Mouse (Mus musculus) stomach, postnatal 0 days (tissue): Measurements from ENCODE around the gene Twist2. TPM values are rescaled to one million over a fixed set of nuclear protein-coding genes. Genes with fewer than 3 reads are reported as not detected.
A peak's percentile ranks its signal among the peaks of the same experiment; 100 is the strongest.

Experiments used
- ATAC-seq: fragments of 200-750 bp; cut with Nextera tagmentation; 2 replicates; pipeline ENCODE4 v1.8.0; 2017; ENCODE audit not compliant: low FRiP score, low TSS enrichment
- DNase-seq: peaks from one replicate; pipeline ENCODE4 v3.0.0-alpha.2; 2016; ENCODE audit warnings: low spot score
- H3K27ac ChIP-seq: fragments of 300-500 bp; sonication (generic); replicated peaks from 2 replicates; pipeline ENCODE4 v1.5.1; 2014; ENCODE audit warnings: mild to moderate bottlenecking, control low read depth
- H3K27me3 ChIP-seq: fragments of 300-500 bp; sonication (generic); 2 replicates; pipeline ENCODE4 v1.6.1; 2014; ENCODE audit warnings: low read length; ENCODE audit not compliant: control insufficient read depth, insufficient read depth
- H3K36me3 ChIP-seq: fragments of 300-500 bp; sonication (generic); 2 replicates; pipeline ENCODE4 v1.6.1; 2014; ENCODE audit warnings: low read length, mixed read lengths; ENCODE audit not compliant: control insufficient read depth, insufficient read depth
- H3K4me1 ChIP-seq: fragments of 300-500 bp; sonication (generic); replicated peaks from 2 replicates; pipeline ENCODE4 v1.6.1; 2014; ENCODE audit warnings: antibody characterized with exemption; ENCODE audit not compliant: control insufficient read depth, insufficient read depth
- H3K4me2 ChIP-seq: fragments of 300-500 bp; sonication (generic); replicated peaks from 2 replicates; pipeline ENCODE4 v1.6.1; 2014; ENCODE audit warnings: low read depth, mild to moderate bottlenecking, control low read depth, moderate library complexity
- H3K4me3 ChIP-seq: fragments of 300-500 bp; sonication (generic); 2 replicates; pipeline ENCODE4 v1.5.1; 2014; ENCODE audit warnings: low read depth, low read length, control low read depth
- H3K9ac ChIP-seq: fragments of 300-500 bp; sonication (generic); 2 replicates; pipeline ENCODE4 v1.6.1; 2014; ENCODE audit warnings: mild to moderate bottlenecking, low read length, control low read depth, mixed read lengths
- H3K9me3 ChIP-seq: fragments of 300-500 bp; sonication (generic); 2 replicates; pipeline ENCODE4 v1.6.1; 2016; ENCODE audit warnings: low read length; ENCODE audit not compliant: control insufficient read depth
- CTCF ChIP-seq: IDR thresholded peaks from 2 replicates; pipeline ENCODE4 v1.5.1; 2016; ENCODE audit warnings: antibody characterized with exemption, low read depth, mild to moderate bottlenecking, moderate library complexity
- EP300 ChIP-seq: optimal IDR thresholded peaks from 2 replicates; pipeline ENCODE3; 2016; ENCODE audit warnings: antibody characterized with exemption
- WGBS: fragments of 180-500 bp; shearing (Covaris S2); extraction: QIAGEN DNeasy Blood & Tissue Kit; methylation state at CpG from one replicate; pipeline ENCODE4 v1.1.7; 2014; 5-methylcytosine and 5-hydroxymethylcytosine counted together
- polyA plus RNA-seq: library from polyadenylated mRNA; unstranded; fragments of >200 nt; fragmentation: Nextera tagmentation; extraction: Ambion mirVana; gene quantifications from 2 replicates; pipeline ENCODE4 v1.2.1, GENCODE M21; 2015

Twist2 gene
- polyA plus RNA-seq, 1 experiment from 2014 or later, result 3.7 TPM

DNA sequence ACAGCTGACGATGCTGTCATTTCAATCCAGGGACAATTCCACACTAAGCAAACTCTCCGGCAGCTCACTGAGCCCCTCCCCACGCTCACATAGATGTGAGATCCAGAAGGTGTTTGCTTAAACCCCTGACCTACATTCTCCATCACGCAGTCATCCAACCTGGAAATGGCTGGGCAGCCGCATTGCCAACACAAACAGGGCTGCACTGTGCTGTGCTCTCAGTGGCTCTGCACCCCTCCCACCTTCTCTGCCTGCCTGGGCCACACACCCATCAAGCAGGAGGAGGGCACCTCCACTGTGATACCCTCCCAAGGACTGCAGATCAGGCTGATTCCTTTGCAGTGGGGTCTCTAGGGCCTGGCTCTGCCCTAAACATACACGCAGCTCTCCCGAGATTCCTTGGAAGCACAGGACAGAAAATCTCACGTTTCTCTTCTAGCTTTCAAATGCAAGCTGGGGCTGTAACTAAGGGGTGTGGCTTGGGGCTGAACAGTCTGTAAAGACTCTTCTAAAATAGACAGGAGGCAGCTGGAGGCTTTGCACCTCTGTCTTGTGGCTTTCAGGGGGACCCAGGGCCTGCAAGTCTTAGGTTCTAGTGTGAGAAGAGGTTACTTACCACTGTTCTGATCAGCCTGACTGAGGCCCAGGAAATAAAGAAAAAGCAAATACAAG lies 71.3 kb downstream of the Twist2 start:
- no peak for TF ChIP-seq EP300
- 21% methylated on average over 8 of the region's 8 CpGs for whole genome bisulfite sequencing
- Histone ChIP-seq H3K27ac (no peak overlapping the region), H3K9ac (0 out of 2 replicates have a peak overlapping the region, but pooled peaks have one; percentile 41), H3K36me3 (no peaks in the 10 kb centered on the region), H3K27me3 (no peaks in the 10 kb centered on the region), H3K4me2 (0 out of 2 replicates have a peak overlapping the region, but pooled peaks have one; percentile 14), H3K4me1 (peaks cover 7% of the 10 kb centered on the region; the same call in 1 of the 2 replicates), H3K9me3 (no peaks in the 10 kb centered on the region), H3K4me3 (no peak overlapping the region)
- ATAC-seq (peak; percentile 65), DNase-seq (peak; percentile 46)

DNA sequence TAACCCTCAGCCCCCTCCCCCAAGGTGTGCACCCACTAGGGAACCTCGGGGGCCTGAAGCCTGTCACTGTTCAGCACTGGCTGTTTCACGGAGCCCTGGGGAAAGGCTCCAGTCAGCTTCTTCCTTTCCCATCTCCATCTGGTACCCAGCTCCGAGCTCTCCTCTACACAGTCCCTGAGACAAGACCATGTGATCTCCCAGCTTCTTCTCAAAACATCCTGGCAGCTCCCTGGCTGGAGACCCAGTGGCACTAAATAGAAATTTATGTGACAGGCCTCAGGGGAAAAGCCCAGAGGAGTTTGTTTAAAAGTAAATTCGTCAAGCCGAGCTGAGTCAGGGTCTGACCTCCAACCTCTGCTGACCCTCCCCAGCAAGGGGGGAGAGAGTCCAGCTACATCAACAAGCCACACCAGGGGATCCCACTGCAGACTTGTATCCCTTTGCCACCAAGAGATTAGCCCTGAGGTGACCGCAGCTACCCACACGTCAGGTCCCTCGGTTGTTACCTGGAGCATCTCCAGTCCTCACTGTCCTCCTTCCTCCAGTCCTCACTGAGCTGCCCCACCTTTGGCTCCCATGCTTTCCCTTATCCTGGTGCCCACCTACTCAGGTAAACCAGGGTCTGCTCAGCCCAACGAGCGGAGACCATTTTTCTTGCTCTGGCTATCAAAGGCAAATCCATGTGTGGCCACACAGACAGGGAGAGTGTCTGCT lies 72.5 kb downstream of the Twist2 start:
- Histone ChIP-seq H3K9me3 (no peaks in the 10 kb centered on the region), H3K4me2 (no peak overlapping the region), H3K27me3 (no peaks in the 10 kb centered on the region), H3K27ac (no peak overlapping the region), H3K4me3 (no peak overlapping the region), H3K4me1 (peaks cover 7% of the 10 kb centered on the region; the same call in 1 of the 2 replicates), H3K9ac (0 out of 2 replicates have a peak overlapping the region, but pooled peaks have one; percentile 8), H3K36me3 (no peaks in the 10 kb centered on the region)
- no peak for TF ChIP-seq CTCF
- TF ChIP-seq EP300, result no peak
- ATAC-seq (no peak), DNase-seq (no peak)
- WGBS, result 59% methylated on average over 10 of the region's 10 CpGs

DNA sequence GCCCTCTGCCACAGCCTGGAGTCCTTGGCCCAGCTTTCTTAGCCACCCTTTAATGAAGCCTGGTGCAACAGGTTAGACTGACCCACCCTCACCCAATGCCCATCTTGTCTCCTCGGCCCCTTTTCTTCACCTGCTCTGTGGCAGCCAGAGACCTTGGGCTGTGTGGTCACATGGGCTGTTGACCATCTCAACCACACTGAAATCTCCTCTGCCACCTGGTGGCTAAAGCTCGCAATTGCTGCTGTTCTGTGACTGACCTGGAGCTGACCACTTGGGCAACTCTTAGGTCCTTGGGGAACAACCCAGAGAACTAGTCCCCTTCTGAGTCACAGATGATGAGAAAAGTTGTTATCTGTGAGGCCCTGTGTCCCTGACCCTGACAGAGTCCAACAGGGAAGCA lies 73.4 kb downstream of the Twist2 start:
- peak; percentile 63 for ATAC-seq
- DNase-seq, result peak; percentile 77
- no peaks in the 10 kb centered on the region for H3K9me3 ChIP-seq
- H3K36me3 ChIP-seq, result no peaks in the 10 kb centered on the region
- H3K4me2 ChIP-seq, result no peak overlapping the region
- H3K27ac ChIP-seq, result no peak overlapping the region
- no peak overlapping the region for H3K4me3 ChIP-seq
- no peaks in the 10 kb centered on the region for H3K27me3 ChIP-seq
- TF ChIP-seq EP300 (no peak), CTCF (peak; percentile 94)
- 7% methylated on average over 2 of the region's 2 CpGs for WGBS
- peaks cover 7% of the 10 kb centered on the region; the same call in 1 of the 2 replicates for H3K4me1 ChIP-seq
- no peak overlapping the region for H3K9ac ChIP-seq

DNA sequence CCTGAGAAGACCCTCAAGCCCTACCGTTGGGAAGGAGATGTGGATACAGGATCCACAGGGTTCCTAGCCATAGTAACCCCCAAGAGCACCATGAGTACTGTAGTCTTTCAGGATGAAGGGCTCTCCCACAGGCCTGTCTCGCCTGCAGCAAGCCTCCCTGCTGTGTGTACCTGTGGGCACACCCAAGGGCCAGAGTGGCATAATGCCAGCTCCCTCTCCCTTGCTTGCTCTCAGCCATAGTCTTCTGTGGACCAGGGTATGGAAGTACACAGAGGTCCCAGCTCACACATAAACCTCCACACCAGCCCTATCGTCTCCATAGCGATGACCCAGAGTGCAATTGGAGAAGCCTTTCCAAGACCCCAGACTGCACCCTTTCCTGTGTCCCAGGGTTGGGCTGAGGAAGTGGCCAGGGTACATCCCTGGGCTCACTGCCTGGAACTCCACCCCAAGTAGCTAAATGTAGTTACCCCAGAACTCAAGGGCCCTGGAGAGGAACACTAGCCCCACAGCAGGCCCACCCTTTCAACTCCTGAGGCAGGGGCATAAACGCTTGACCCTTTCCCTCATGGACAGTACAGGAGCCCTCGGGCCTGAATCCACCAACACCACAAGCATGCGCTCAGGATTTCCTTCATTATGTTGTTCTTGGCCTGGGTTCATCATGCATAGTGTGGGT lies 73.9 kb downstream of the Twist2 start:
- no peaks in the 10 kb centered on the region for H3K36me3 ChIP-seq
- ATAC-seq, result peak; percentile 51

DNA sequence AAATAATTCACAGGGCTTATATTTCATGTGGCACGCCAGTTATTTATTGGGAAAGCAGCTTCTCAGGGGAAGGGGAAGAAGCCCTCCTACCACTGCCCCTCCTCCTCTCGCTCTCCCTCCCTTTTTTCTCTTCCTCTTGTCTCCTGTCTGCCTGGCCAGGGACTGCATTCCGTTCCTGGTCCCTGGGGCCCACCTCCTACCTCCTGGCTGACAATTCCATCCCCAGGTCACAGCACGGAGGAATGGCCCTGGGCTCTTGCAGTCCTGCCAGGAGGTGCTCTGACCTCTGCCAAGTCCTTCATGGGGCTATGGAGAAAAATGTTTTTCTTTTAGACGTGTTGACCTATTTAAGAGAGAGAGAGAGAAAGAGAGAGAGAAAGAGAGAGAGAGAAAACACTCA lies 77.4 kb downstream of the Twist2 start:
- Histone ChIP-seq H3K4me2 (no peak overlapping the region), H3K9me3 (no peaks in the 10 kb centered on the region), H3K4me3 (no peak overlapping the region), H3K27me3 (no peaks in the 10 kb centered on the region), H3K9ac (no peak overlapping the region), H3K27ac (no peak overlapping the region), H3K4me1 (no peaks in the 10 kb centered on the region), H3K36me3 (no peaks in the 10 kb centered on the region)
- no peak for ATAC-seq
- DNase-seq, result no peak
- 40% methylated on average over 5 of the region's 5 CpGs for WGBS
- TF ChIP-seq EP300 (no peak), CTCF (no peak)

More for the DNA sequence above, 73.9 kb downstream of the Twist2 start:
- Histone ChIP-seq H3K9me3 (no peaks in the 10 kb centered on the region), H3K9ac (no peak overlapping the region), H3K4me1 (peaks cover 7% of the 10 kb centered on the region; the same call in 1 of the 2 replicates), H3K4me2 (no peak overlapping the region), H3K27me3 (no peaks in the 10 kb centered on the region), H3K27ac (no peak overlapping the region), H3K4me3 (no peak overlapping the region)
- TF ChIP-seq CTCF, result no peak
- WGBS, result 73% methylated on average over 7 of the region's 7 CpGs
- DNase-seq, result peak; percentile 69

DNA sequence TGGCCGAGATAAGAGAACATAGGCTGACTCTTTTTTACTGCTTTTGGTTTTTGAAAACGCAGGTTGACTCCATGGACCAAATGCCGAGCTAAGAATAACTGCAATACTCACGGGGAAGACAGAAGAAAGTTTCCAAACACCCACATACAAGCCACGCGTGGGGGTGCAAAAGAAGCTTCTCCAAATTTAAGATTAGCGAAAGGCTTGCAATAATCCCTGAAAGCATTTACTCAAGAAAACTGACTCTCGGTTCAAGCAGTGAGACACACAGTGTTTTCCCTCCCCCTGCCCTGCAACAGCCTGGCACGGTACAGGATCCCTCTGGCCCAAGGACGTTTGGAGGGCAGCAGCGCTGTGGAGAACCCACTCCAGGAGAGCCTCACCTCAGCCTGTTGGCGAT lies 78.9 kb downstream of the Twist2 start:
- 81% methylated on average over 12 of the region's 12 CpGs for WGBS
- no peak overlapping the region for H3K4me2 ChIP-seq
- no peaks in the 10 kb centered on the region for H3K4me1 ChIP-seq
- H3K4me3 ChIP-seq, result no peak overlapping the region
- ATAC-seq (no peak), DNase-seq (no peak)
- H3K9me3 ChIP-seq, result no peaks in the 10 kb centered on the region
- TF ChIP-seq CTCF (no peak), EP300 (no peak)
- H3K9ac ChIP-seq, result no peak overlapping the region
- H3K27me3 ChIP-seq, result no peaks in the 10 kb centered on the region
- no peaks in the 10 kb centered on the region for H3K36me3 ChIP-seq
- H3K27ac ChIP-seq, result no peak overlapping the region
